Mouse (Mus musculus) MEL (cell line): Measurements from ENCODE around the gene Gng12. TPM values are rescaled to one million over a fixed set of nuclear protein-coding genes. Genes with fewer than 3 reads are reported as not detected.

Source experiments
- DNase-seq: peaks from one replicate; pipeline ENCODE4 v3.0.0; 2011; ENCODE audit warnings: low read depth, low spot score
- H3K27ac ChIP-seq: 2 replicates; pipeline ENCODE4 v1.5.1; 2012; ENCODE audit warnings: low read depth, mild to moderate bottlenecking, control low read depth, low read length, moderate library complexity; ENCODE audit not compliant: control insufficient read depth
- H3K27me3 ChIP-seq, 2 experiments: fragments of 150-350 bp in 1 of 2; sonication (generic) in 1 of 2; 2 replicates each; pipeline ENCODE4 v1.6.1; 2012; ENCODE audit warnings: low read length in 2 of 2, mild to moderate bottlenecking in 2 of 2, improper control_type of control experiment in 1 of 2, moderate library complexity in 1 of 2; ENCODE audit not compliant: insufficient read depth in 2 of 2, control insufficient read depth in 1 of 2
- H3K36me3 ChIP-seq, 2 experiments: 2 replicates each; pipeline ENCODE4 v1.6.1; 2012 to 2014; ENCODE audit warnings: low read length in 2 of 2, improper control_type of control experiment in 1 of 2, inconsistent platforms in 1 of 2, mild to moderate bottlenecking in 1 of 2; ENCODE audit not compliant: insufficient read depth in 2 of 2, control insufficient read depth in 1 of 2
- H3K4me1 ChIP-seq, 2 experiments: fragments of 150-350 bp in 1 of 2; sonication (generic) in 1 of 2; 2 replicates each; pipeline ENCODE4 v1.6.1; 2012; ENCODE audit warnings: low read length in 2 of 2, improper control_type of control experiment in 1 of 2, mild to moderate bottlenecking in 1 of 2; ENCODE audit not compliant: insufficient read depth in 2 of 2, control insufficient read depth in 1 of 2
- H3K4me3 ChIP-seq, 2 experiments: fragments of 150-350 bp in 1 of 2; sonication (generic) in 1 of 2; 2 replicates each; pipeline ENCODE4 v1.5.1; 2012; ENCODE audit warnings: low read depth in 2 of 2, low read length in 2 of 2, mild to moderate bottlenecking in 2 of 2, moderate library complexity in 2 of 2, control low read depth in 1 of 2, improper control_type of control experiment in 1 of 2; ENCODE audit not compliant: control insufficient read depth in 1 of 2, insufficient read depth in 1 of 2
- H3K79me2 ChIP-seq: 2 replicates; pipeline ENCODE4 v1.6.1; 2012; ENCODE audit warnings: mild to moderate bottlenecking, low read length, moderate library complexity; ENCODE audit not compliant: control insufficient read depth, poor library complexity, insufficient read depth
- H3K9ac ChIP-seq: 2 replicates; pipeline ENCODE4 v1.6.1; 2012; ENCODE audit warnings: low read depth, mild to moderate bottlenecking, control low read depth, low read length, moderate library complexity; ENCODE audit not compliant: control insufficient read depth, poor library complexity, severe bottlenecking
- H3K9me3 ChIP-seq: fragments of 150-350 bp; sonication (generic); replicated peaks from 2 replicates; pipeline ENCODE4 v1.6.1; 2012; ENCODE audit warnings: mild to moderate bottlenecking, low read length, improper control_type of control experiment, moderate library complexity; ENCODE audit not compliant: insufficient read depth
- BHLHE40 ChIP-seq: IDR thresholded peaks from 2 replicates; pipeline ENCODE4 v1.6.1; 2012; ENCODE audit warnings: low read depth, mild to moderate bottlenecking, inconsistent platforms, low read length, improper control_type of control experiment, borderline replicate concordance
- CHD2 ChIP-seq: IDR thresholded peaks from 2 replicates; pipeline ENCODE4 v1.6.1; 2011; ENCODE audit warnings: low read length, improper control_type of control experiment
- CTCF ChIP-seq, 3 experiments: IDR thresholded peaks in 2 of 3; conservative IDR thresholded peaks in 1 of 3; 2 replicates each; pipeline ENCODE4 v1.5.1; 2011 to 2012; ENCODE audit warnings: low read length in 3 of 3, low read depth in 2 of 3, mild to moderate bottlenecking in 2 of 3, improper control_type of control experiment in 1 of 3, inconsistent platforms in 1 of 3, mixed read lengths in 1 of 3, moderate library complexity in 1 of 3; ENCODE audit not compliant: control insufficient read depth in 1 of 3, insufficient read depth in 1 of 3, poor library complexity in 1 of 3, severe bottlenecking in 1 of 3
- E2F4 ChIP-seq: IDR thresholded peaks from 2 replicates; pipeline ENCODE4 v1.6.1; 2011; ENCODE audit warnings: low read depth, low read length, improper control_type of control experiment, borderline replicate concordance
- EP300 ChIP-seq, 2 experiments: IDR thresholded peaks; 2 replicates each; pipeline ENCODE4 v1.6.1; 2011; ENCODE audit warnings: improper control_type of control experiment in 2 of 2, low read length in 2 of 2, low read depth in 1 of 2, mild to moderate bottlenecking in 1 of 2
- ETS1 ChIP-seq: IDR thresholded peaks from 2 replicates; pipeline ENCODE4 v1.6.1; 2012; ENCODE audit warnings: low read depth, mild to moderate bottlenecking, inconsistent platforms, low read length, improper control_type of control experiment, moderate library complexity
- GABPA ChIP-seq: IDR thresholded peaks from 2 replicates; pipeline ENCODE4 v1.6.1; 2012; ENCODE audit warnings: low read depth, mild to moderate bottlenecking, inconsistent platforms, low read length, improper control_type of control experiment, moderate library complexity
- GATA1 ChIP-seq: IDR thresholded peaks from 2 replicates; pipeline ENCODE4 v1.6.1; 2011; ENCODE audit warnings: low read depth, low read length, improper control_type of control experiment
- HCFC1 ChIP-seq: IDR thresholded peaks from 2 replicates; pipeline ENCODE4 v1.6.1; 2012; ENCODE audit warnings: low read depth, mild to moderate bottlenecking, inconsistent platforms, low read length, improper control_type of control experiment, moderate library complexity
- JUND ChIP-seq: IDR thresholded peaks from 2 replicates; pipeline ENCODE4 v1.6.1; 2011; ENCODE audit warnings: low read depth, mild to moderate bottlenecking, improper control_type of control experiment, low read length
- KAT2A ChIP-seq: conservative IDR thresholded peaks from 2 replicates; pipeline ENCODE4 v1.6.1; 2012; ENCODE audit warnings: low read depth, low read length, improper control_type of control experiment, inconsistent platforms
- MAFK ChIP-seq: IDR thresholded peaks from 2 replicates; pipeline ENCODE4 v1.6.1; 2011; ENCODE audit warnings: low read depth, mild to moderate bottlenecking, low read length, improper control_type of control experiment, borderline replicate concordance
- MAX ChIP-seq: IDR thresholded peaks from 2 replicates; pipeline ENCODE4 v1.6.1; 2011; ENCODE audit warnings: low read length, improper control_type of control experiment
- MAZ ChIP-seq: IDR thresholded peaks from 2 replicates; pipeline ENCODE4 v1.6.1; 2012; ENCODE audit warnings: low read depth, mild to moderate bottlenecking, inconsistent platforms, low read length, improper control_type of control experiment
- MXI1 ChIP-seq: IDR thresholded peaks from 2 replicates; pipeline ENCODE4 v1.6.1; 2011; ENCODE audit warnings: mild to moderate bottlenecking, low read depth, low read length, improper control_type of control experiment
- MYC ChIP-seq: IDR thresholded peaks from 2 replicates; pipeline ENCODE4 v1.6.1; 2011; ENCODE audit warnings: low read depth, mild to moderate bottlenecking, low read length, improper control_type of control experiment, moderate library complexity
- NELFE ChIP-seq: IDR thresholded peaks from 2 replicates; pipeline ENCODE4 v1.6.1; 2011; ENCODE audit warnings: low read depth, low read length, improper control_type of control experiment
- NRF1 ChIP-seq: IDR thresholded peaks from 2 replicates; pipeline ENCODE4 v1.6.1; 2014; ENCODE audit warnings: low read depth, mild to moderate bottlenecking, inconsistent platforms, low read length, improper control_type of control experiment, moderate library complexity; ENCODE audit not compliant: poor library complexity, insufficient read depth, severe bottlenecking
- POLR2A ChIP-seq, 2 experiments: IDR thresholded peaks; 2 replicates each; pipeline ENCODE4 v1.6.1; 2011 to 2012; ENCODE audit warnings: low read length in 2 of 2, mild to moderate bottlenecking in 2 of 2, control low read depth in 1 of 2, improper control_type of control experiment in 1 of 2, low read depth in 1 of 2, moderate library complexity in 1 of 2; ENCODE audit not compliant: control insufficient read depth in 1 of 2, insufficient read depth in 1 of 2, poor library complexity in 1 of 2
- POLR2AphosphoS2 ChIP-seq: IDR thresholded peaks from 2 replicates; pipeline ENCODE4 v1.6.1; 2011; ENCODE audit warnings: low read length, improper control_type of control experiment
- RAD21 ChIP-seq: IDR thresholded peaks from 2 replicates; pipeline ENCODE4 v1.6.1; 2011; ENCODE audit warnings: mild to moderate bottlenecking, low read depth, low read length, improper control_type of control experiment
- RCOR1 ChIP-seq: IDR thresholded peaks from 2 replicates; pipeline ENCODE4 v1.6.1; 2012; ENCODE audit warnings: low read depth, mild to moderate bottlenecking, inconsistent platforms, low read length, improper control_type of control experiment
- SMC3 ChIP-seq: IDR thresholded peaks from 2 replicates; pipeline ENCODE4 v1.6.1; 2011; ENCODE audit warnings: low read depth, low read length, improper control_type of control experiment
- TAL1 ChIP-seq: IDR thresholded peaks from 2 replicates; pipeline ENCODE4 v1.6.1; 2012; ENCODE audit warnings: mild to moderate bottlenecking, inconsistent platforms, low read length, moderate library complexity, mixed read lengths
- TCF12 ChIP-seq: IDR thresholded peaks from 2 replicates; pipeline ENCODE4 v1.6.1; 2014; ENCODE audit warnings: low read depth, mild to moderate bottlenecking, inconsistent platforms, low read length, improper control_type of control experiment, moderate library complexity
- UBTF ChIP-seq: IDR thresholded peaks from 2 replicates; pipeline ENCODE4 v1.6.1; 2012; ENCODE audit warnings: low read depth, mild to moderate bottlenecking, inconsistent platforms, low read length, improper control_type of control experiment, moderate library complexity, borderline replicate concordance; ENCODE audit not compliant: insufficient read depth
- USF1 ChIP-seq: IDR thresholded peaks from 2 replicates; pipeline ENCODE4 v1.6.1; 2014; ENCODE audit warnings: low read depth, mild to moderate bottlenecking, inconsistent platforms, low read length, improper control_type of control experiment, moderate library complexity
- USF2 ChIP-seq, 2 experiments: IDR thresholded peaks; 2 replicates each; pipeline ENCODE4 v1.6.1; 2011 to 2012; ENCODE audit warnings: improper control_type of control experiment in 2 of 2, low read length in 2 of 2, borderline replicate concordance in 1 of 2, inconsistent platforms in 1 of 2, low read depth in 1 of 2, mild to moderate bottlenecking in 1 of 2; ENCODE audit not compliant: insufficient read depth in 1 of 2
- ZKSCAN1 ChIP-seq: IDR thresholded peaks from 2 replicates; pipeline ENCODE4 v1.6.1; 2012; ENCODE audit warnings: low read depth, mild to moderate bottlenecking, inconsistent platforms, low read length, improper control_type of control experiment, moderate library complexity
- ZMIZ1 ChIP-seq: IDR thresholded peaks from 2 replicates; pipeline ENCODE4 v1.6.1; 2012; ENCODE audit warnings: low read depth, mild to moderate bottlenecking, inconsistent platforms, low read length, improper control_type of control experiment, moderate library complexity
- ZNF384 ChIP-seq: IDR thresholded peaks from 2 replicates; pipeline ENCODE4 v1.6.1; 2012; ENCODE audit warnings: low read depth, mild to moderate bottlenecking, inconsistent platforms, low read length, improper control_type of control experiment
- polyA plus RNA-seq, 2 experiments: library from polyadenylated mRNA; stranded (reverse) in 1 of 2; unstranded in 1 of 2; fragments of >175 nt in 1 of 2; fragments of >200 nt in 1 of 2; gene quantifications; 2 replicates each; pipeline versions ENCODE4 v1.2.1 to v1.2.4; 2012; ENCODE audit warnings: low replicate concordance in 2 of 2, low read depth in 1 of 2; ENCODE audit not compliant: insufficient read length in 2 of 2, insufficient read depth in 1 of 2, missing spikeins in 1 of 2
- total RNA-seq: library from RNA; depleted of rRNA; stranded (reverse); fragments of 300-350 nt; gene quantifications from 2 replicates; pipeline ENCODE4 v1.2.3, GENCODE M21; 2012

Gene Gng12
- total and polyA plus RNA-seq, 3 experiments, result 16.8 to 44.0 TPM; not detected in 1

GRCm38 (mm10) chr6:66948848-66949247, 52.7 kb downstream of the Gng12 start (continued):
- TF ChIP-seq HCFC1, result 0 out of 2 replicates have a peak, but pooled peaks have one; percentile 27
- no peak for TF ChIP-seq BHLHE40
- no peak for TF ChIP-seq NRF1
- no peak for TF ChIP-seq CTCF (IDR thresholded peaks at IDR 0.05 in 2 of 3, conservative IDR thresholded peaks at IDR 0.05 in 1 of 3; ENCODE audit: control insufficient read depth in 1 of 3, insufficient read depth in 1 of 3, low read depth in 2 of 3, low read length in 3 of 3, poor library complexity in 1 of 3, severe bottlenecking in 1 of 3)
- peak; percentile 67 to 75 for TF ChIP-seq EP300 (IDR thresholded peaks at IDR 0.05; ENCODE audit: low read depth in 1 of 2, low read length in 2 of 2)
- TF ChIP-seq MXI1, result no peak; the same call in 1 of the 2 replicates
- TF ChIP-seq UBTF, result no peak
- TF ChIP-seq ETS1, result peak; percentile 85
- no peak for TF ChIP-seq ZNF384
- no peak for TF ChIP-seq USF1
- no peak for TF ChIP-seq POLR2A (IDR thresholded peaks at IDR 0.05; ENCODE audit: control insufficient read depth in 1 of 2, insufficient read depth in 1 of 2, low read depth in 1 of 2, low read length in 2 of 2, poor library complexity in 1 of 2)
- TF ChIP-seq TCF12, result peak; percentile 54; the same call in 1 of the 2 replicates
- no peak for TF ChIP-seq KAT2A
- TF ChIP-seq ZKSCAN1, result no peak
- TF ChIP-seq RCOR1, result peak; percentile 97
- no peak for TF ChIP-seq JUND
- TF ChIP-seq MAFK, result no peak
- no peak for TF ChIP-seq GABPA
- TF ChIP-seq E2F4, result no peak
- TF ChIP-seq CHD2, result no peak

- H3K79me2 ChIP-seq, result no peaks in the 10 kb centered on the region; the same call in 1 of the 2 replicates
- H3K4me3 ChIP-seq, result peak overlapping the region in 1 of 2 experiments; percentile 28; a peak in 2 of 4 replicates
- peaks cover 0 to 68% of the 10 kb centered on the region in 2 experiments; a peak in 2 of 4 replicates for H3K36me3 ChIP-seq
- H3K9ac ChIP-seq, result peak overlapping the region; percentile 61
- peak; percentile 85 for DNase-seq
- H3K9me3 ChIP-seq, result no peaks in the 10 kb centered on the region
- H3K4me1 ChIP-seq, result peaks cover 32 to 60% of the 10 kb centered on the region in 2 experiments
- no peaks in the 10 kb centered on the region for H3K27me3 ChIP-seq
- peak overlapping the region; percentile 99 for H3K27ac ChIP-seq
- TF ChIP-seq CTCF (IDR thresholded peaks at IDR 0.05 in 2 of 3, conservative IDR thresholded peaks at IDR 0.05 in 1 of 3; ENCODE audit: control insufficient read depth in 1 of 3, insufficient read depth in 1 of 3, low read depth in 2 of 3, low read length in 3 of 3, poor library complexity in 1 of 3, severe bottlenecking in 1 of 3), result no peak
- TF ChIP-seq RCOR1, result no peak
- TF ChIP-seq POLR2AphosphoS2, result no peak
- TF ChIP-seq EP300 (IDR thresholded peaks at IDR 0.05; ENCODE audit: low read depth in 1 of 2, low read length in 2 of 2), result peak; percentile 30 to 42; a peak in 2 of 4 replicates
- 0 out of 2 replicates have a peak, but pooled peaks have one; percentile 4 for TF ChIP-seq TAL1
- no peak for TF ChIP-seq NRF1
- TF ChIP-seq RAD21, result no peak
- peak; percentile 56; the same call in 1 of the 2 replicates for TF ChIP-seq MYC
- TF ChIP-seq MAX, result no peak
- no peak for TF ChIP-seq NELFE
- TF ChIP-seq MAZ, result no peak
- no peak for TF ChIP-seq UBTF
- TF ChIP-seq CHD2, result no peak
- no peak for TF ChIP-seq ZNF384
- TF ChIP-seq ZMIZ1, result no peak
- no peak for TF ChIP-seq ZKSCAN1
- no peak for TF ChIP-seq KAT2A
- no peak for TF ChIP-seq JUND
- TF ChIP-seq TCF12, result no peak
- no peak for TF ChIP-seq USF2 (IDR thresholded peaks at IDR 0.05; ENCODE audit: borderline replicate concordance in 1 of 2, insufficient read depth in 1 of 2, low read depth in 1 of 2, low read length in 2 of 2)
- TF ChIP-seq SMC3, result no peak
- peak; percentile 56; the same call in 1 of the 2 replicates for TF ChIP-seq GATA1
- no peak for TF ChIP-seq E2F4
Measured at GRCm38 (mm10) chr6:66951726-66952418, 55.7 kb downstream of the Gng12 start.
